ENCODE assay signal across 16 mouse cellular contexts in the genomic region with DNA sequence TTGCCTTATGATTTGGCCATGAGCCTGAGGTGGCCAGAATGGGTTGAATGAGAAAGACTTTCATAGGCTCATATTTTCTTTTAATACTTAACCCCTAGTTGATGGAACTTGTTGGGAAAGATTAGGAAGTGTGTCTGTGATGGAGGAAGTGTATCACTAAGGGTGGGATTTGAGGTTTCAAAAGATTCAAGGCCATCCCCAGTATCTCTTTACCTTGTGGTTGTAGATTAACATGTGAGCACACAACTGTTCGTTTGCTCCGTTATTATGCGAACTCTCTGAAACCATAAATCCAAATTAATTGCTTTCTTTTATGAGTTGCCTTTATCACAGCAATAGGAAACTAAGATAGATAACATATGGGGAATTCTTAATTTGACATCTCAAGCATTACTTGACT.
"Had no signal": no experiment of that assay in that cellular context is flagged by ENCODE, and none has a peak within 500 bp of the region (broad histone marks: within the 10 kb centered on the region; RNA-seq: fewer than 3 reads in every experiment).

No protein-coding gene starts in this region.

- H3K36me3 ChIP-seq: neural tube, embryonic 13.5 days; neural tube, embryonic 15.5 days; stomach, embryonic 15.5 days had no signal

- H3K27ac ChIP-seq: neural tube, embryonic 13.5 days; neural tube, embryonic 15.5 days; stomach, embryonic 15.5 days; stomach, postnatal 0 days had no signal

- H3K4me2 ChIP-seq: neural tube, embryonic 13.5 days; neural tube, embryonic 15.5 days; stomach, embryonic 15.5 days had no signal

- H3K9ac ChIP-seq: neural tube, embryonic 13.5 days; neural tube, embryonic 15.5 days; stomach, embryonic 15.5 days had no signal

- DNase-seq: retina, postnatal 1 day; right cerebral cortex, adult 18-20 months; right cerebral cortex, postnatal 14 days; right cerebral cortex, postnatal 25 days; right cerebral cortex, postnatal 4 days; spleen, adult 18-20 months; thymus, adult 18-20 months; thymus, adult 2 months; thymus, postnatal 14 days; thymus, postnatal 25 days; thymus, postnatal 36 days; thymus, postnatal 4 days had no signal

- H3K4me3 ChIP-seq: neural tube, embryonic 13.5 days; neural tube, embryonic 15.5 days; stomach, embryonic 15.5 days had no signal

- H3K27me3 ChIP-seq: neural tube, embryonic 13.5 days; neural tube, embryonic 15.5 days; stomach, embryonic 15.5 days had no signal

- H3K4me1 ChIP-seq: neural tube, embryonic 13.5 days; neural tube, embryonic 15.5 days; stomach, embryonic 15.5 days had no signal

- H3K9me3 ChIP-seq: stomach, embryonic 15.5 days had no signal
